Mouse (Mus musculus): ENCODE results near the gene Hyal1. TPM values are rescaled to one million over a fixed set of nuclear protein-coding genes. Genes with fewer than 3 reads are reported as not detected.

Hyal1 gene
- total RNA-seq, 2 experiments from 2014 or later: 3.1 to 4.3 TPM

DNA sequence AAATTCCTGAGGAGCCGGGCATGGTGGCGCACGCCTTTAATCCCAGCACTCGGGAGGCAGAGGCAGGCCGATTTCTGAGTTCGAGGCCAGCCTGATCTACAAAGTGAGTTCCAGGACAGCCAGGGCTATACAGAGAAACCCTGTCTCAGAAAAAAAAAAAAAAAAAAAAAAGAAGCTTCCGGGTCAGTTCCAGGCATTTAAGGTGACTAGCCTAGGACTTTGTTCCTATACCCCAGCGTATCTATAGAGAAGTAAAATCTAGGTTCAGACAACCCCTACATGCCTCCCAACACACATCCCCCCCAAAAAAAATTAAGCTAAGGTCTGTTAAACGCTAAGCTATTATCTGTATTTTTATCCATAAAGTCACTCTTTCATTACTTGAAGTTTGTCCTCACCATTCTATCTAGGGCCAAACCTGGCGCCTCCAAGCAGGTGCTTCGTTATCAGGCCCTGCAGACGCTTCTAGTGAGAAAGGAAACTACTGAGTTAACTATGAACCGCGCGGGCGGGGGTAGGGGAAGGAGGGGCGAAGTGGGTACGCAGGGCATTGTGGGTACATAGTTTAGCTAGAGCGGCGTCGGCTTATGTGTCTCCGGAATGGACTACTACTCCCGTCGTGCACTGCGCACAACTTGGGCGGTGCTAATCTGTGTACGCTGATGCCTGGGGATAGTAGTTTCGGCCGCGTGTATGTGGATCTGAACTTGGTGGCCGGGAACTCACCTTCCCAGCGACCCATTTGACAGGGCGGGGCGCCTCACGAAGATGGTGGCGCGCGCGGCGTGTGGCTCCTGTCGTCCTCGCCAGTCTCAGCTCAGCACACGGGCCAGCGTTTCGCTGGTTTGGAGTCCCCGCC is 10.5 kb downstream of the Hyal1 start, which contains the start of gene Ifrd2:
Ifrd2 (plus strand) TSS at position 669 of the 859 bp plus-strand sequence.
- intact Hi-C loops (cut with DNase I): no loop called here
- DNase-seq (ENCODE audit: extremely low spot score in 1 of 2, low spot score in 2 of 2): peak; percentile 98

DNA sequence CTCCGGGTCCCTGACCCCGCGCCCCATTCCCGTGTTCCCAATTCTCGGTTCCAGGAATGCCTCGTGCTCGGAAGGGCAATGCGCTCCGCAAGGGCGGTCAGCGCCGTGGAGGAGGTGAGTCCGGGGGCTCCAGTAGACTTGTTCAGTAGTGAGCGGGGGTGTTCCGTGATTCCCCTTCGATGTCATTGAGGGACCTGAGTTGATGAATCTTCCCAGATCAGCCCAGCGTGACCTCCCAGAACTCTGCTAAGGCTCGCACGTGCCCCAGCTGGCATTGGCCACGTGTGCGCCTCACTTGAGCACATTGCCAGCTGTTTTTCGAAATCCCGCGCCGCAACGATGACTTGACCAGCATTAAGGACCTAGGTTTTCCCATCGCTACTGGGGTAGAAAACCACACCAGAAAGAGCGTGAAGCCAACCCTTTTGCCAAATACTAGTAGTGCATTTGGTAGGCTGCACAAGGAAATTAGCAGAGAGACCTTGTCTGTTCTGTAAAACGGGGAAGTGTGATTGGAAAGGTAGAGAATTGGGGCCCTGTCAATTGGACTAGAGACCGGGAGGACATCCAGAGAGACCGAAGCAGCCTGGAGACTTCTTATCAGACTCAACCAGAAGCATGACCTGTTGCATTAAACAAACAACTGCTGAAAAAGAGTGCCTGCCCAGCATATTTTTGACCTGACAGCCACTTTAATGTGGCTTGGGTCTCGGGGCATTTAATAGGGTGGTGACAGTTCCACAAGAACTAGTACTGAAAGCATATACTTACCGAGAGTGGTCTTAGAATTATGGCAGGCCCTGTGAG is 11.3 kb downstream of the Hyal1 start:
- DNase-seq (ENCODE audit: extremely low spot score in 1 of 2, low spot score in 2 of 2): peak in 1 of 2 experiments; percentile 68
- intact Hi-C loops (cut with DNase I): no loop called here

DNA sequence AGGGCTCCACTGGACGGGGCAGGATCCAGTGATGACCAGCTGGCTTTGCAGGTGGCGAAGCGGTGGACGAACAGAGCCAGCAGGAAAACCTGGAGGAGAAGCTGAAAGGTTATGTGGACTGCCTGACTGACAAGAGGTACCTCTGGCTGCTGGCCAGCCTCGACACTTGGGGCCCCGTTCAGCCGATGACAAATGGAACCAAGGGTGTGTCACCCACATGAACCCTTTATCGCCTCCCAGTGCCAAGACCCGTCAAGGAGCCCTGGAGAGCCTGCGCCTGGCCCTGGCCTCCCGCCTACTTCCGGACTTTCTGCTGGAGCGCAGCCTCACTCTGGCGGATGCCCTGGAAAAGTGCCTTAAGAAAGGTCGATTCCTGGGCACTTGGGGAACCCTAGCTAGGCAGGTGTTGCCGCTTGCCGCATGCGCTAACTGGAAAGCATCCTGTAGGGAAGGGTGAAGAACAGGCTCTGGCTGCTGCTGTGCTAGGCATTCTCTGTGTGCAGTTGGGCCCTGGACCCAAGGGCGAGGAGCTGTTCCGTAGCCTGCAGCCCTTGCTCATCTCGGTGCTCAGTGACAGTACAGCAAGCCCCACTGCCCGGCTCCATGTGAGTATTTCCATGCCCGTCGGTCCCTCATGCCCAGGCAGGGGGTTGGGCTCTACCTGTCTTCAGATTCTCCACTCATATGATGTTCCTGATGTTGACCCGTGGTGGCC is 13.5 kb downstream of the Hyal1 start:
- DNase-seq (ENCODE audit: extremely low spot score in 1 of 2, low spot score in 2 of 2): no peak
- intact Hi-C loops (cut with DNase I): no loop called here

DNA sequence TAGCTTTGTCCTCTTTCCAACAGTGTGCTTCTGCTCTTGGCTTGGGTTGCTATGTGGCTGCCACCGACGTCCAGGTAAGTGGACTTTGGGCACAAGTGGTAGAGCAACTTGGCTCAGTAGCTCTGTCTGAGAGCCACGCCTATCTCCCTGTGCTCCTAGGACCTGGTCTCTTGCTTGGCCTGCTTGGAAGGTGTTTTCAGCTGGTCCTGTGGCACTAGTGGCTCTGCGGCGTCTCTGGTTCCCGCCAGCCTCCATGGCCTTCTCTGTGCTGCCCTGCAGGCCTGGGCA is 14.0 kb downstream of the Hyal1 start:
- intact Hi-C loops (cut with DNase I): no loop called here
- DNase-seq (ENCODE audit: extremely low spot score in 1 of 2, low spot score in 2 of 2): no peak

DNA sequence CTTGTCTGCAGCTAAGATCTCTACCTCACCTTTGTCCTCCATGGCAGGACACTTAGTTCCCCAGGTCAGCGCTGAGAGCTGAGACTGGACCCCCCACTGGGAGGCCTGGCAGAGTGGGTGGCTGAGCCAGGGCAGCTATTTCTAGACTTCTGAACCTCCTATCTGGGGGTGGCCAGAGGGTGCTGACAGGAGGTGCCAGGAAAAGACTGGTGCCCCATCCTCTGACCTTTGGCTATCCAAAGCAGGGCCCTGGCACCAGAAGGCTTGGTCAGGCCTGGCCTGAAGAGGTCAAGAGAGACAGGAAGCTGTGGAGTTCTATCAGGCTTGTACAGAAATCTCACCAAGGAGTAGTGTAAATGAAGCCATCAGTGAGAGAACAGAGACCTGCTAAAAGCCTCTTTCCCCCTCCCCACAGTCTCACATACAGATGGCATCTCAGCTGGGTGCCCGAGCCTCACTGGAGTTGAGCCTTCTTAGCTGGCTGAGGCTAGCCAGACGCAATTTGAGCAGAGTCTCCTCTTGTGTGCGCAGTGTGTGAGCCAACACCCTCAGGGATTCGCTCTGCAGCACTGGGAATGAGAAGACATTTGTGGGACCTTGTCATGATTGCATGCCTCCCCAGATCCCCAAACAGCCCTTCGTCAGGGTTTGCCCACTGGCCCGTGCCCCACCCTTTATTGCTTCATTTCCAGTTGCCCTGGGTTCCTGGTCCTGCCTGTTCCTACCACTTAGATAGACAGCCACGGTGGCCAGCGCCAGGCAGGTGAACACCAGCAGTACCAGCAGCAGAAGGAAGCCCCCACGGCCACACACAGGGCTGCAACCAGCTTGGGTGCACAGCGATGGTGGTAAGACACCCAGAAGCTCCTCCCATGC is 16.6 kb downstream of the Hyal1 start:
- intact Hi-C loops (cut with DNase I): no loop called here

DNA sequence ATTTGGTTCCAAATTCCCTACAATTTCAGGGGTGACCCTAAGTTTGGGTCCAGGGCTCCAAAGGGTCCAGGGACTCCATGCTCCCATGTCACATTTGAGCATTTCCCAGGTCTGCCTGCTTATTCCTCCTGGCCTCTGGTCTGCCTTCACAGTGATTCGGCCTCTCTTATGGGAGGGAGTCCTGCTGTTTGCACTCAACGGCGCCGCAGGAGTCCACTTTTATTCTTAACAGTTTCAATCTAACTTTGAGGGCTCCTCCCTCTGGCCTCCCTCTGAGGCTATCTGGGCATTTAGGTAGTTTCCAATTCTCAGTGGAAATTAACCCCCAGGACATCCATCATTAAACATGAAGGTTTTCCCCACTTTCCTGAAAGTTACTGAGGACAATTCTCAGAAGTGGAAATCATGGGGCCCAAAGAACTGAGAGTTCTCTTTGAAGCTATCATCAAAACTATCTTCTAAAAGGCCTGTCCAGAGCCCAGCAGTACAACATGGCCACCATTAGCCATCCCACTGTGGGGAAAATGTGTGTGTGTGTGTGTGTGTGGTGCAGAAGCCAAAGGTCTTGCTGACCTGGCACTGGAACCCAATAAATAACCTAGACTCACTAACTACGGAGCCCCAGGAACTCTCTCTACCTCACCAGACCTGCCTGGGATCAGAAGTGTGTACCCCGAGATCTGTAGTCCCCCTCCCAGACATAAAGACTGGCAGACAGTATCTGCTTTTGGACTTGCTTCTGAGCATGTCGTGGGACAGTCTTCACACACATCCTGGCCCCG is 17.7 kb downstream of the Hyal1 start:
- intact Hi-C loops (cut with DNase I): no loop called here

More for the DNA sequence above, 16.6 kb downstream of the Hyal1 start:
- DNase-seq (ENCODE audit: extremely low spot score in 1 of 2, low spot score in 2 of 2): no peak

DNA sequence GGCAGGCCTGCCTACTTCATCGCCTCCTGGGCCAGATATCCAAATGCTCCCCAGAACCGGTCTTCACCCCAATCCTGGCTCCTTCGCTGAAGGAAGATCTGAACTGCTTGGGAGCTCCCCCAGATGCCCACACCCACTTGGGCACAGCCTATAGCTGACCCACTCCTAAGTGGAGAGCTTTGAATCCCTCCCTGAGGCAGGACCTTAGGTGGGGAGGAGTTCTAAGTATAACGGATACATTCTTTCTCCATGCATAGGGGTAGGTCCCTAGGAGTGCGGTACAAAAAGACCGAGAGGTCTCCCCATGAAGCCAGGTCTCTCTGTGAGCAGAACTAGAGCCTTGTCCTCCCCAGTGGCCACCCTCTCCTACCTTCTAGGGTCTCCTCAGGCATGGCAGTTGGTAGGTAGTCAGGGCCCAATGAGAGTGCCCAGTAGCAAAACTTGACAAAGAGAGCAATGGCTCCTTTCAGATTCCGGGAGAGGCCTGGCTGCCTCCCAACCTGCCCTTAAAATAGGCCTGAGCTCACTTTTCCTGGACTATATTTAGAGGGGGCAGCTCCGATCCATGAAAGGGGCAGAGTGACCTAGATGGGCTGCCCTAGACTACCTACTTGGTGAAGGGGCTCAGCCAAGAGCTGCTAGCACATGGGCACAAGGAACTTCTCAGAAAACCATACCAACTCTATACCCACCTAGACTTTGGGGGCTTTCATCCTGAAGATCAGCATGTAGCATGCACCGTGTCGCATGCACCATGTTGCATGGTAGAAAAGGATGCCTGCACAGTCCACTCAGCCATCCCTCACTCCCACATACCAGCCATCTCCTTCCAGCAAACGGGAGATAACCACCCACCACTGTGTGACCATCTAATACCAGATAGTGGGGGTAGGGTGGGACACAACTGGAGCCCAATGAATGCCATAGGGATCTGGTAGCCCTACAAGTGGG is 20.2 kb downstream of the Hyal1 start:
- intact Hi-C loops (cut with DNase I): no loop called here
- DNase-seq (ENCODE audit: extremely low spot score in 1 of 2, low spot score in 2 of 2): no peak

More for the DNA sequence above, 17.7 kb downstream of the Hyal1 start:
- DNase-seq (ENCODE audit: extremely low spot score in 1 of 2, low spot score in 2 of 2): no peak

DNA sequence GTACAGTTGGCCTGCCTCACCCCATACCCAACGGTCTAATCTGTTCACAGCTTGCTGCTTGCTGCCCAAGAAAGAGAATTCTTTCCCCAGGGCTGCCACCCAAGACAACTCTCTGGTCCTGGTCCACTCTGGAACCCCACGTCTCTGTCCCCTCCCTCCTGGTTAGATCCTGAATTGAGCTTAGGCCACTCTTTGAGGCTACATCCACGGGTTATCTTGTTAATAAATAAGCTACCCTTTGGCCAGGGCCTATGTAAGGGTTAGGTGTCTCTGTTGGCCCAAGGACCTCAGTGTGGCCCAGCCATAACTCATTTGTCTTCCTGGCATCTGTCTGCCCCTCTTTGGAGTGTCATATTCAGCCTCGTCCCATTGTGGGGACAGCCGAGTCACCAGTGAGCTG is 21.7 kb downstream of the Hyal1 start:
- intact Hi-C loops (cut with DNase I): no loop called here

DNA sequence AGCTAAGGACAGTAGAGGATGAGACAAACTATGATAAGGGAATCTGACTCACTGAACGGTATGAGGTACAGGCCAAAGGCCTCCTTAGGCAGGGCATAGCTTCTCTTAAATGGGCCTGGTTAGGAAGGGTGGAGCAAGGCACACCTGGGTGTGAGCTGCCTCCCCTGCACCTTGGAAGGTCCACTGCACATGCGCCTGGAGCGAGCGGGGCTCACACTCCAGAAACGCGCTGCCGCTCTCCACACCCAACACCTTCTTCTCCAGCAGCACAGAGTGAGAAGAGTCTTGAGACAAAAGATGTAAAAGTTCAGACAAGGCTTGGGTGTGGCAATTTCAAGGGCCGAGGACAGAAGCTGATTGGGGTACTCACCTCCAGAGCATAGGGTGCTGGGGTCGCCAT is 22.7 kb downstream of the Hyal1 start:
- DNase-seq (ENCODE audit: extremely low spot score in 1 of 2, low spot score in 2 of 2): no peak
- intact Hi-C loops (cut with DNase I): no loop called here

More for the DNA sequence above, 21.7 kb downstream of the Hyal1 start:
- DNase-seq (ENCODE audit: extremely low spot score in 1 of 2, low spot score in 2 of 2): no peak

DNA sequence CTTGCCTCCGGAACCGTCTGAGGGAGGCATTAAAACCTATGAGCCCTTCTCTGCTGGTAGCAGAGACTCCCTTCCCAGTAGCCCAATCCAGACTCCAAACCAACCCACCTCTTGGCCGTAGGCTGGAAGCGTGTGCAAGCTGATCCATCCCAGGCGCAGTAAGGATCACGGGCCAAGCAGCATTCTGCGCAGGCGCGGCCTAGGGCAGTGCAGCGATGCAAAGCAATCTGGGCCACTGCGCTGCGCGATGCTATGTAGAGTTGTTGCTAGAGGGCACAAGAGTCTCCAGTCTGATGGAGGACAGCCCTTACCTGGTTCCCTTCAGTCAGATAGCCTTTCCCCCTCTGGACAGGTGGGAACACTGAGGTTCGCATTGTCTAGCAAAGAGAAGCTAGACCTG is 23.1 kb downstream of the Hyal1 start:
- intact Hi-C loops (cut with DNase I): loop anchor here (5.0 kb wide), 1 partner anchor 77 kb away; the partner anchor contains the start of gene Gnat1
- DNase-seq (ENCODE audit: extremely low spot score in 1 of 2, low spot score in 2 of 2): no peak

DNA sequence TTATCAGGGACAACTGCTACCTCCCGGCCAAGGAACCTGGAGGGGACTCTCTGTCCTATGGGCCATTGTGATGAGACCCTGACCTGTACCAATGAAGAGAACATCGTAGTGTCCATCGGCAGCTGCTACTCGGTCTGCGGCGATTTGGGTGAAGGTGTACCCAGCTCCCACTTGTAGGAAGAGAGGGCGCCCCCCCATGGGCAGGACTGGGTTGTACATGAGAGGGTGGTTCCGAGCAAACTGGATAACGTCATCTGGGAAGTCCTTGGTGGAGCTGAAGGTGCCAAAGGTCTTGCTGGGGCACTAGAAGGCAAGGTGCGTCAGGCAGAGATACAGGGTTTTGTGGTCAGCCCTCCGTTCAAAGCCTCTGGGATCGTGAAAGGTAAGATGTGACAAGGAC is 24.0 kb downstream of the Hyal1 start:
- intact Hi-C loops (cut with DNase I): loop anchor here (1.0 to 5.0 kb wide), 2 partner anchors 44 to 77 kb away; partner anchors contain the start of gene Gnat1
- no peak for DNase-seq (ENCODE audit: extremely low spot score in 1 of 2, low spot score in 2 of 2)

DNA sequence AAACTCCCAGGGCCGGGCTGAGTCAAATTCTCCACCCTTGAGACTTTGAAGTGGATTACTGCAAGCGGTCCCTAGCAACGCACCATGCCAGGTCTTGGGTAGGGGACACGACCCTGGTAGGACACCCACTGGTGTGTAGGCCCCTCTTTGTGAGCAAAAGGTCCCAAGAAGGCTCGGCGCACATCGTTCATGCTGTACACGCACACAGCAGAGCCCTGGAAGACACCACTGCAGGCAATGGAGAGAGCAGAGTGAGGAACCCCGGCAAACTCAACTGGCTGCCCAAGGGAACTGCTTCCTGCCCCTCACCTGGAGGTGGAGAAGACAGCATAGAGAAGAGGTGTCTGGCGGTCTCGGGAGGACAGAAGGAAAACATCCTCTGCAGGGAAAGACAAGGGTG is 24.5 kb downstream of the Hyal1 start:
- DNase-seq (ENCODE audit: extremely low spot score in 1 of 2, low spot score in 2 of 2): no peak
- intact Hi-C loops (cut with DNase I): loop anchor here (1.0 to 5.0 kb wide), 2 partner anchors 43 to 76 kb away; partner anchors contain the start of gene Gnat1

DNA sequence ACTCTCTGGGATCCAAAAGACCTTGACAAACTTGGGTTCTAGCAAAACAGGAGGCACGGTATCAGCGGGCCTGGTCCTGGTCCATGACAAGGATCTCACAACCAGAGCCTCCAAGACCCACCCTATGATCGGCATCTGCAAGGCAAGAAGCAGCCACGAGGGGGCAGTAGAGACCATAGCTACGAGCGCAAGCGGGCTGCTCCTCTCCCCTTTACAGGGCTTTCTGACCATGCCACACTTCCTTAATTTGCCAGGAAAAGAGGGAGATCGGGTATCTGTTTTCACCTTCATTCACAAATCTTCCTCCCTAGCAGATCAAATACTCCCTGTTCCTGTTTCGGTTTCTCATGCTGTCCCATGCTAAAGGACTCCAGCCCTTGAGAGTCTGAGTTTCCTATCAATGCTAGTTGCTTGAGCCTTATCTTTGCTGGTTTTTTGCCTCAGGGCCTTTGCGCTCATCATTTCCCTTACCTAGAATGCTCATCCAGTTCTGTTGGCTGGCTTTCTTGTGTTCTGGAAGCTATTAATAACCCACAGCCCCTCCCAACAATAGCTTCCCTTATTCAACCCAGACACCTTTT is 25.4 kb downstream of the Hyal1 start:
- intact Hi-C loops (cut with DNase I): loop anchor here (5.0 kb wide), 1 partner anchor 75 kb away; the partner anchor contains the start of gene Gnat1

DNA sequence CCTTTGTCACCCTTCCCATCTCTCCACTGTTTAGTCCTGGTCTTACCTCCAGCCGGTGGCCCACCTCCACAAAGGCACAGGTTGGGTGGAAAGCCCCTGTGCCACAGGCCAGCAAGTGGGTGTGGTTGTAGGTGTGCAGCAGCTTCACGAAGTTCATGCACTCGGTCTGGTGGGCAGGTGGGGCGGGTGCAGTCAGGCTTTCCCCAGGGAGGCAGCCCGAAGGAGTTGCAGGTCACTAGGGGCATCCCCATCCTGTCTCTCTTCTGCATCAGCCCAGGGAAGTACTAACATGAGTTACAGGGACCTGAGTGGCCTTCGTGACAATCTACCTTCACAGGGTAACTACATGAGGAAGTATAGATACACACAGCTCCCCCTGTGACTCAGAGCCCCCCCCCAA is 26.5 kb downstream of the Hyal1 start:
- no peak for DNase-seq (ENCODE audit: extremely low spot score in 1 of 2, low spot score in 2 of 2)
- intact Hi-C loops (cut with DNase I): loop anchor here (5.0 kb wide), 1 partner anchor 74 kb away; the partner anchor contains the start of gene Gnat1

More for the DNA sequence above, 25.4 kb downstream of the Hyal1 start:
- peak; percentile 84 to 91 for DNase-seq (ENCODE audit: extremely low spot score in 1 of 2, low spot score in 2 of 2)

DNA sequence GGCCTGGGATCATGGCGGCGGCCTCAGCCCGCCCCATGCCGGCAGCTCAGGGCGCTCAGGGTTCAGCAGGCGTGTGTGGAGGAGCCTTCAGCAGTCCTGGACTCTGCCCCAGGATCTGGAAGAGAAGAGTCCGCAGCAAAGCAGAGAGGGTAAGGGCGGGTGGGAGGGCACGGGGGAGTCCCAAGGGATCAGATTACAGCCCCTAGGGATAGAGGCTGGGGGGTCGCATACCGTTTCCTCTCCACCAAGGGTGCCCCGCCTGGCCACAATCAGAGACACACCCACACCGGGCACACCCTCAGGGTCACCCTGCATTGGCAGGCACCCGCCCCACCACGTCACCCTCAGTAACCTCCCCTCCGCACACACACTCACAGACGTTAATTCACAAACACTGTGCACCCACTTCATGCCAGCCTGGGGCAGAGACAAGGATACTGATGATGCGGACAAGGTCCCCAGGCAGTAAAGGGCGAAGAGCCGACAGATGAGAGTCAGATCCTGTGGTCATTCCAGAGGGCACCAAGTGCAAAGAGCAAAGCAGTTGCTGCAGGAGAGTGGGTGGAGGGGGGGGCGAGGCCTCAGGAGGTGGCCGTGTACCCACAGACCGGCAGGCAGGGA is 28.4 kb downstream of the Hyal1 start:
- no peak for DNase-seq (ENCODE audit: extremely low spot score in 1 of 2, low spot score in 2 of 2)
- intact Hi-C loops (cut with DNase I): no loop called here

DNA sequence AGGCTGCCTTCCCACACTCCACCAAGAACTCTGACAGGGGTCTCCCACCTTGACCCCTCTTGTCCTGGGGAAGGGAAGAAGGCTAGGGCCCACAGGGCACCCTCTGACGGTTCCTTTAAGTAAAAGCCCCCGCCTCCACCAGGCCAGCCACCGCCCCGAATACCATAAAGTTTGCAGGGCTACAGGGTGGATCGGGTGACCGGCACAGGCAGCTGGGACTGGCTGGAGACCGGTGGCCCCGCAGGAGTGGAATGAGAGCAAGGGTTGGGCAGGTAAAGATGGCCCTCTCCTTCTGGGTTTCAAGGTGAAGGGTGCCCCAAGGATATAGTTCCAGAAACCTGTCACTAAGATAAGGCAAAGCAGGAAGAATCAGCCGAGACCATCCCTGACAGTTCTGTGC is 29.9 kb downstream of the Hyal1 start:
- intact Hi-C loops (cut with DNase I): no loop called here
- peak in 1 of 2 experiments; percentile 35 for DNase-seq (ENCODE audit: extremely low spot score in 1 of 2, low spot score in 2 of 2)
